Mouse (Mus musculus): ENCODE results near the gene Palm. TPM values are rescaled to one million over a fixed set of nuclear protein-coding genes. Genes with fewer than 3 reads are reported as not detected.

Gene Palm
- 140 and 157 TPM in 2 replicates for polyA plus RNA-seq (2014; fragmentation: Nextera tagmentation; extraction: Ambion mirVana)

DNA sequence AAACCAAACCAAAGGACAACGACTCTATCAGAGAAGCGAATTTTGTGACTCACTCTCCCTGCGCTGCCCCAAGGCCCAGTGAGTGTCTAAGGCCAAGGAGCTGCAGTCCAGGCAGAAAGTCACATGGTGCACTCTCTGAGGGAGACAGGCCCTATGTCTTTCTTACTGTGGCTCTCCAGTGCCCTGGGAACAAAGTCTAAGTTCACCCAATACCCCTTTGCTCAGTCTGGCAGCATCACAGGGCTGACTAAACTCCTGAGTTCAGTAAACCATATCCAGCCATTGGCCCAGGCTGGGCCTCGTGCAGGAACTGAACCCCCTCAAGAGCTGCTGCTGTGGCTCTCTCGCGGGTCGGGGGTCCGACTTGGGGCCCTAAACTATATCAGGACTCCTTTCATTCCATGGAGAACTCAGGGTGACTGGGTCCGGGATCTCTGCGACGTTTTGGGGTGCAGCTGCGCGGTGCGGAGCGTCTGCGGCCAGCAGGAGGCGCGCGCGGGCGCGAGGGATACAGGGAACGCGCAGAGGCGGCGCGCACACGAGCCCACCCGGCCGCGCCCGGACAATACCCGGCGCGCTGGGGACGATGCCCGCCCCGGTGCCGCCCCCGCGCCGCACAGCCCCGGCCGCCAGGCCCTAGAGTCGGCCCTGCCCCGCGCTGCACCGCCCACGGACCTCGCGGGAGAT, at the start of gene Palm:
Gene Palm (plus strand): TSS at position 522 of the 687 bp plus-strand sequence.
- WGBS: 7% methylated on average over 41 of the region's 51 CpGs
- ATAC-seq (replicated peaks; ENCODE audit: low FRiP score): peak; percentile 79

DNA sequence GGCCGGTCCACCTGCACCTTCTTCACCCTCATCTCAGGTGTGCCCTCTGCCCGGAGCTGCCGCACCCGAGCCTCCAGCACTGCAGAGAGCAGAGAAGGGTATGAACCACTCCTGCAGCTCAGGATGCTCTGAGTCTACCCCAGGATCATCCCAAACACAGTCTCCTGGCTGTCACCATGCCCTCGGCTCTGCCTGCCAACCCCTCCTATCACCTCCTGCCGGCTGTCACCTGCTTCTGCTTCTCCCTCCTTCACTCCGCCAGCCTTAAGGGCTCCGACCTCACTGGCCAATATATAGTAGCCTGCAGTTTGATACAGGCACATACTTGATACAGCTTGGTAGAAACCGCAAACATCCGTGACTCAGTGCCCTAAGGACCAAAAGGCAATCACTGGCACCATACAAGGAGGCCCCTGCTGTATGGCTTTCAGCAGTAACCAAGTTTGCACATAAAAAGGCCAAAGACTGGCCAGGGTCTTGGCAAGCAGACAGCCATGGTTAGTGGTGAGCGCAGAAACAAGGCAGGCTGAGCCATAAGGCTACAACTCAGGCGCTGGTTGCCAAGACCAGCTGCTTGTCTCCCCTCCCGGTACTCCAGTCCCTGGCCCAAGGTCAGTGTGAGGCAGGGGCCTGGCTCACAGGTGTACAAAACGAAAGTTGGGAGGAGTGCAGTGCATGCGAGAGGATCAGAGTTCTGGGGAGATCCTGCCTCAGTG, 49.6 kb upstream of the Palm start:
- peaks cover 6% of the 10 kb centered on the region; the same call in 1 of the 2 replicates for H3K9me3 ChIP-seq (ENCODE audit: control insufficient read depth, low read length)
- no peak overlapping the region for H3K27ac ChIP-seq (ENCODE audit: low read depth, low read length)
- H3K4me1 ChIP-seq (replicated peaks; ENCODE audit: control insufficient read depth, insufficient read depth, low read length): peaks cover 4% of the 10 kb centered on the region; the same call in 1 of the 2 replicates
- peaks cover 21% of the 10 kb centered on the region for H3K36me3 ChIP-seq (ENCODE audit: control insufficient read depth, insufficient read depth, low read length)
- no peaks in the 10 kb centered on the region for H3K27me3 ChIP-seq (ENCODE audit: control insufficient read depth, insufficient read depth, low read length)
- no peak overlapping the region for H3K4me2 ChIP-seq (ENCODE audit: low read depth, low read length, severe bottlenecking)
- no peak overlapping the region for H3K9ac ChIP-seq (ENCODE audit: low read length)
- WGBS: 94% methylated on average over 15 of the region's 15 CpGs
- ATAC-seq (replicated peaks; ENCODE audit: low FRiP score) (no peak), DNase-seq (ENCODE audit: low spot score) (no peak)
- no peak overlapping the region for H3K4me3 ChIP-seq (ENCODE audit: low read depth, low read length)

More for the DNA sequence above, at the start of gene Palm:
- H3K9ac ChIP-seq (ENCODE audit: low read length): peak within 1 kb of the TSS; percentile 98
- H3K27me3 ChIP-seq (ENCODE audit: control insufficient read depth, insufficient read depth, low read length): no peaks in the 10 kb centered on the region
- peak within 1 kb of the TSS; percentile 94 for H3K4me3 ChIP-seq (ENCODE audit: low read depth, low read length)
- H3K36me3 ChIP-seq (ENCODE audit: control insufficient read depth, insufficient read depth, low read length): no peaks in the 10 kb centered on the region
- peak; percentile 90 for DNase-seq (ENCODE audit: low spot score)
- H3K4me1 ChIP-seq (replicated peaks; ENCODE audit: control insufficient read depth, insufficient read depth, low read length): peaks cover 11% of the 10 kb centered on the region; the same call in 1 of the 2 replicates
- no peaks in the 10 kb centered on the region for H3K9me3 ChIP-seq (ENCODE audit: control insufficient read depth, low read length)
- peak within 1 kb of the TSS; percentile 90 for H3K4me2 ChIP-seq (ENCODE audit: low read depth, low read length, severe bottlenecking)
- H3K27ac ChIP-seq (ENCODE audit: low read depth, low read length): peak within 1 kb of the TSS; percentile 75

DNA sequence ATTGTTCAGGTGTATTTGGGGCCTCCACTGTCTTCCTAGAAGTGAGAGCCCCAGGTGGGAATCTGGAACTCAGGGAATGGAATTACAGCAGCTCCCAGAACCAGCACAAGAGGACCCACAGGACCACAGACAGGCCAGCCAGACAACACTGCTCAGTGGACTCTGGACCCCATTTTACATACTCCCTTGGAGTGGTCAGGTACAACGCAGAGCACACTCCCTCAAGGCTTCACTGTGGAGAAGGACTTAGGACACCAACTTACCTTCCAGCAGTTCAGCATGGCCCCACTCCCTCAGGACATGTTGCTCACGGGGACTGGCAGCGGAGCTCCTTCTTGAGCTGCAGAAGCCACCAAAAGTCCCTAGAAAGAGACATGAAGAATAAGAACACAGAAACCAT, 48.0 kb upstream of the Palm start:
- Histone ChIP-seq H3K27ac (ENCODE audit: low read depth, low read length) (no peak overlapping the region), H3K4me1 (replicated peaks; ENCODE audit: control insufficient read depth, insufficient read depth, low read length) (peaks cover 4% of the 10 kb centered on the region; the same call in 1 of the 2 replicates), H3K27me3 (ENCODE audit: control insufficient read depth, insufficient read depth, low read length) (no peaks in the 10 kb centered on the region), H3K9me3 (ENCODE audit: control insufficient read depth, low read length) (no peaks in the 10 kb centered on the region), H3K4me2 (ENCODE audit: low read depth, low read length, severe bottlenecking) (peak overlapping the region; percentile 62; the same call in 1 of the 2 replicates), H3K9ac (ENCODE audit: low read length) (no peak overlapping the region; the same call in 1 of the 2 replicates), H3K4me3 (ENCODE audit: low read depth, low read length) (peak overlapping the region; percentile 42), H3K36me3 (ENCODE audit: control insufficient read depth, insufficient read depth, low read length) (peaks cover 5% of the 10 kb centered on the region)
- no peak for ATAC-seq (replicated peaks; ENCODE audit: low FRiP score)
- 94% methylated on average over 3 of the region's 3 CpGs for WGBS
- DNase-seq (ENCODE audit: low spot score): no peak

DNA sequence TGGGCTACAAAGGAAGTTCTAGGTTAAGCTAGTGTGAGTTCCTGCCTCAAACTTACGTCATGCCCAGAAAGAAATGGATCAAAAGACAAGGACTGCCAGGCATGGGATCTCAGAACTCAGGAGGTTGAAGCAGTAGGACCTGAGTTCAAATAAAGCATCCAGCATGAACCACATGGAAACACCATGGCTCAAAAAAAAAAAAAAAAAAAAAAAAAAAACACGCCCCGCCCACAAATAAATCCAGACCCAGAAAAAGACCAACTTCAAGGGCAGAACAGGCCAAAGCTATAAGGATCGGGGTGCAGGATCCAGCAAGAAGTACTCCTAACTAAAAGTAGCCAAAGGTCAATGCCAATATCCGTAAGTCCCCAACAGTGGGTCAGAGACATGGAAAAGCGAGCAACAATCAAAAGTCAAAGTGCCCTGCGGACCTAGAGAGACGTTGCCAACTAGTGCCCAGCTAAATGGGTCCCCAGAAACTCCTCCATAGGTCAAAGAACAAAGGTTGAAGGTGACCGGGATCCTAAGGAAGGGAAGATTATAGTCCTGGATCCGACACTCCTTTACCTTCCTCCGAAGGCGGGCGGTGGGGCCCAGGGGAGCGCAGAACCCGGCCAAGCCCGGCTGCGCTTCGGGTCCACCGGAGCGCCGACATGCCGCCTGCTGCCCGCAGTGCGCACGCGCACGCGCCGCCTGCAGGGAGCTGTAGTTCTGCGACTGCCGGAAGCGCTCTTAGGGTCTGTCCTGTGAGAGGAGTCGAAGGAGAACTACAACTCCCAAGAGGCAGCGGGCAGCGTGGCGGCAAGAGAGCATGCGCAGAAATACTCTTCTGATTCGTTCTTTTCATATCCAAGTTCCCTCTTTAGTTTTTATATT, 47.2 kb upstream of the Palm start, which contains the start of gene Polrmt:
Gene Polrmt (minus strand): TSS at position 684 of the 876 bp plus-strand sequence.
- peak within 1 kb of the TSS; percentile 62 for H3K4me2 ChIP-seq (ENCODE audit: low read depth, low read length, severe bottlenecking)
- no peaks in the 10 kb centered on the region for H3K27me3 ChIP-seq (ENCODE audit: control insufficient read depth, insufficient read depth, low read length)
- no peaks in the 10 kb centered on the region for H3K9me3 ChIP-seq (ENCODE audit: control insufficient read depth, low read length)
- ATAC-seq (replicated peaks; ENCODE audit: low FRiP score) (peak; percentile 96), DNase-seq (ENCODE audit: low spot score) (peak; percentile 97)
- H3K9ac ChIP-seq (ENCODE audit: low read length): peak within 1 kb of the TSS; percentile 46
- peak within 1 kb of the TSS; percentile 42 for H3K4me3 ChIP-seq (ENCODE audit: low read depth, low read length)
- 3% methylated on average over 38 of the region's 38 CpGs for WGBS
- H3K27ac ChIP-seq (ENCODE audit: low read depth, low read length): peak within 1 kb of the TSS; percentile 4; the same call in 1 of the 2 replicates
- peaks cover 4% of the 10 kb centered on the region; the same call in 1 of the 2 replicates for H3K4me1 ChIP-seq (replicated peaks; ENCODE audit: control insufficient read depth, insufficient read depth, low read length)
- peaks cover 3% of the 10 kb centered on the region; the same call in 1 of the 2 replicates for H3K36me3 ChIP-seq (ENCODE audit: control insufficient read depth, insufficient read depth, low read length)

DNA sequence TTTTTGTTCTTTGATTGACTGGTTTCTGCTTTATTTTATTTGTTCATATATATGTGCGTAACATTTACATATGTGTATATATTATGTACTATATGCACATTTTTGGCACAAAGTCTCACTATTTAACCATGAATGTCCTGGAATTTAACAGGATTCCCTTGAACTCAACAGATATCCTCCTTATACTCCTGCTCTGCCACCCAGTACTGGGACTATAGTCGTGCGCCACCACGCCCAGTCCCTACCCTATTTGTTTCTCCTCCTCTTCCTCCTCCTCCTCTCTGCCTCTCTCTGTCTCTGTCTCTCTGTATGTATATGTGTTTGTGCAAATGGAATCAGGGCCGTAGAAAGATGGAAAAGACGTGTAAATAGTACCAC, 46.6 kb upstream of the Palm start:
- DNase-seq (ENCODE audit: low spot score): no peak
- Histone ChIP-seq H3K9ac (ENCODE audit: low read length) (peak overlapping the region; percentile 46; the same call in 1 of the 2 replicates), H3K27ac (ENCODE audit: low read depth, low read length) (peak overlapping the region; percentile 4; the same call in 1 of the 2 replicates)

DNA sequence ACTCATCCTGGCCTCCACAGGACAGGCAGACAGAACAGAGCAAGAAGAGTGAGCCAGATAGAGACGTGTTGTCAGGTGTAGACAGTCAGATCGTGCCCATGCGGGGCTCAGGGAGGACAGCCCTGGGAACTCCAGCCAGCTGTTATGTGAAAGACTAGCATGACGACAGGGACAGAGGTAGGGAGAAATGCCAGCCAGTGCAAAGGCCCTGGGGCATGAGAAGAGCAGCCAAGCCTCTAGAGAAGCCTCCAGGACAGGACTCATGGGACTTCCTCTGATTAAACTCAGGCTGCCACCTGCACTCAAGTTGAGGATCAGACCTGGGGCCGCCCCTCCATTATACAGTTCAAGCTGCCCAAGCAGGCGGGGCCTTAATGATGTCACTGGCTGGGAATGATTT, 44.9 kb upstream of the Palm start:
- Histone ChIP-seq H3K9ac (ENCODE audit: low read length) (no peak overlapping the region), H3K27me3 (ENCODE audit: control insufficient read depth, insufficient read depth, low read length) (no peaks in the 10 kb centered on the region), H3K4me3 (ENCODE audit: low read depth, low read length) (no peak overlapping the region), H3K9me3 (ENCODE audit: control insufficient read depth, low read length) (no peaks in the 10 kb centered on the region), H3K4me2 (ENCODE audit: low read depth, low read length, severe bottlenecking) (no peak overlapping the region), H3K27ac (ENCODE audit: low read depth, low read length) (no peak overlapping the region), H3K36me3 (ENCODE audit: control insufficient read depth, insufficient read depth, low read length) (no peaks in the 10 kb centered on the region), H3K4me1 (replicated peaks; ENCODE audit: control insufficient read depth, insufficient read depth, low read length) (peaks cover 4% of the 10 kb centered on the region; the same call in 1 of the 2 replicates)
- no peak for DNase-seq (ENCODE audit: low spot score)
- ATAC-seq (replicated peaks; ENCODE audit: low FRiP score): no peak
- 78% methylated on average over 6 of the region's 6 CpGs for WGBS

More for the DNA sequence above, 46.6 kb upstream of the Palm start:
- ATAC-seq (replicated peaks; ENCODE audit: low FRiP score): peak; percentile 60
- H3K36me3 ChIP-seq (ENCODE audit: control insufficient read depth, insufficient read depth, low read length): no peaks in the 10 kb centered on the region; the same call in 1 of the 2 replicates
- H3K9me3 ChIP-seq (ENCODE audit: control insufficient read depth, low read length): no peaks in the 10 kb centered on the region
- peak overlapping the region; percentile 8; the same call in 1 of the 2 replicates for H3K4me3 ChIP-seq (ENCODE audit: low read depth, low read length)
- H3K4me2 ChIP-seq (ENCODE audit: low read depth, low read length, severe bottlenecking): peak overlapping the region; percentile 47
- no peaks in the 10 kb centered on the region for H3K27me3 ChIP-seq (ENCODE audit: control insufficient read depth, insufficient read depth, low read length)
- WGBS: 25% methylated on average over 6 of the region's 6 CpGs
- peaks cover 4% of the 10 kb centered on the region; the same call in 1 of the 2 replicates for H3K4me1 ChIP-seq (replicated peaks; ENCODE audit: control insufficient read depth, insufficient read depth, low read length)

DNA sequence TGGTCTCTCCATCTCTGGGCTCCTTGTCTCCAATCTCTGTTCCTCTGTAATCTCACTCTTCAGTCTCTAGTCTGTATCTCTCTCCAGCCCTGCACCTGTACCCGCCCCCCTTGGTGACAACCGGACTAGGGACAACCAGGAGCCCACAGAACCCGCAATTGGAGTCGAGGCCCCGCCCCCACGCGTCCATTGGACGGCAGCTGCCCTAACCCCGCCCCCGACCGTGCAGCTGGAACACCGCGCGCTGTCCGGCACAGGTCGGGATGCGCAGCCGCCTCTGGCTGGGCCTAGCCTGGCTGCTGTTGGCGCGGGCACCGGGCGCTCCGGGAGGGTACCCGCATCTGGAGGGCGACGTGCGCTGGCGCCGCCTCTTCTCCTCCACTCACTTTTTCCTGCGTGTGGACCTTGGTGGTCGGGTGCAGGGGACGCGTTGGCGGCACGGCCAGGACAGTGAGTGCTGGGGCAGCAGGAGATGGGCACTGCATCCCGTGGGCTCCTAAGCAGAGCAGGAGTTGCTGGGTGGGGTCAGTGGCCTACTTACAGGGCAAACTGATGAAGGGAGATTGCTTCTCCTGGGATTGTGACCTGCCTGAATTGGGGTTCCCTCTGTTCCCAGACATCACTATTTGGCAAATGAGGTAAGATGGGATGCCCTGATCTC, 38.4 kb upstream of the Palm start, which contains the start of gene Fgf22:
Gene Fgf22 (plus strand): TSS at position 221 of the 661 bp plus-strand sequence.
- Histone ChIP-seq H3K27me3 (ENCODE audit: control insufficient read depth, insufficient read depth, low read length) (no peaks in the 10 kb centered on the region), H3K9ac (ENCODE audit: low read length) (peak within 1 kb of the TSS; percentile 10; the same call in 1 of the 2 replicates), H3K27ac (ENCODE audit: low read depth, low read length) (no peak within 1 kb of the TSS), H3K4me2 (ENCODE audit: low read depth, low read length, severe bottlenecking) (peak within 1 kb of the TSS; percentile 66), H3K9me3 (ENCODE audit: control insufficient read depth, low read length) (no peaks in the 10 kb centered on the region), H3K36me3 (ENCODE audit: control insufficient read depth, insufficient read depth, low read length) (peaks cover 13% of the 10 kb centered on the region; the same call in 1 of the 2 replicates), H3K4me1 (replicated peaks; ENCODE audit: control insufficient read depth, insufficient read depth, low read length) (peaks cover 6% of the 10 kb centered on the region; the same call in 1 of the 2 replicates), H3K4me3 (ENCODE audit: low read depth, low read length) (peak within 1 kb of the TSS; percentile 20)
- DNase-seq (ENCODE audit: low spot score) (peak; percentile 89), ATAC-seq (replicated peaks; ENCODE audit: low FRiP score) (peak; percentile 90)
- WGBS: 1% methylated on average over 36 of the region's 36 CpGs
